Mouse (Mus musculus) hematopoietic multipotent progenitor cell, adult 10-12 weeks (in vitro differentiated cells): Measurements from ENCODE around the gene Ttll9. TPM values are rescaled to one million over a fixed set of nuclear protein-coding genes. Genes with fewer than 3 reads are reported as not detected.

ENCODE experiments used
- polyA plus RNA-seq: library from polyadenylated mRNA; stranded (reverse); fragments of >175 nt; gene quantifications from 2 replicates; pipeline ENCODE4 v1.2.3, GENCODE M21; 2012; ENCODE audit warnings: low replicate concordance

Gene Ttll9
- not detected in 2 replicates for polyA plus RNA-seq

GRCm38 (mm10) chr2:152962091-152962793, at the start of gene Ttll9:
Gene Ttll9 (plus strand): TSS chr2:152962485.

GRCm38 (mm10) chr2:152933048-152933447, 29.2 kb upstream of the Ttll9 start, which contains the start of gene Foxs1:
Gene Foxs1 (minus strand): TSS chr2:152933208.

GRCm38 (mm10) chr2:152951065-152951849, 11.0 kb upstream of the Ttll9 start, which contains the start of gene Dusp15:
Gene Dusp15 (minus strand): TSS chr2:152951698.

GRCm38 (mm10) chr2:153014758-153015593, 52.7 kb downstream of the Ttll9 start, which contains the start of gene Pdrg1:
Gene Pdrg1 (minus strand): TSS chr2:153015427.

GRCm38 (mm10) chr2:153031126-153032082, 69.1 kb downstream of the Ttll9 start, which contains the start of gene Xkr7:
Gene Xkr7 (plus strand): TSS chr2:153031852.

Other genes starting within 250 kb of the Ttll9 start
- 5.5 and 8.9 TPM in 2 replicates for gene Id1, start 226.2 kb upstream of the Ttll9 start, polyA plus RNA-seq
- 0.21 and 0.42 TPM in 2 replicates for gene Cox4i2, start 208.3 kb upstream of the Ttll9 start, polyA plus RNA-seq
- gene Bcl2l1, start 130.8 kb upstream of the Ttll9 start, polyA plus RNA-seq = 56.7 and 71.1 TPM in 2 replicates
- gene Tpx2, start 114.5 kb upstream of the Ttll9 start, polyA plus RNA-seq = 1.4 and 4.4 TPM in 2 replicates
- not detected in 2 replicates for gene Mylk2, start 51.1 kb upstream of the Ttll9 start, polyA plus RNA-seq
- 0.41 and 1.3 TPM in 2 replicates for gene Foxs1, start 29.3 kb upstream of the Ttll9 start, polyA plus RNA-seq
- gene Dusp15, start 10.8 kb upstream of the Ttll9 start, polyA plus RNA-seq = 0.03 TPM in 1 of 2 replicates, not detected in the other
- 32.6 and 41.6 TPM in 2 replicates for gene Pdrg1, start 52.9 kb downstream of the Ttll9 start, polyA plus RNA-seq
- gene Xkr7, start 69.4 kb downstream of the Ttll9 start, polyA plus RNA-seq = not detected in 2 replicates
- 0.70 TPM in 1 of 2 replicates, not detected in the other for gene Ccm2l, start 103.5 kb downstream of the Ttll9 start, polyA plus RNA-seq
- 47.9 and 76.5 TPM in 2 replicates for gene Hck, start 146.0 kb downstream of the Ttll9 start, polyA plus RNA-seq
- 5.2 and 34.9 TPM in 2 replicates for gene Tm9sf4, start 198.8 kb downstream of the Ttll9 start, polyA plus RNA-seq